Mouse (Mus musculus) gastrocnemius, postnatal 36 days (tissue): Measurements from ENCODE around the gene Ush1g. TPM values are rescaled to one million over a fixed set of nuclear protein-coding genes. Genes with fewer than 3 reads are reported as not detected.

ENCODE experiments used
- DNase-seq, 2 experiments: peaks; one replicate each; pipeline ENCODE4 v3.0.0; 2022
- intact Hi-C: fragments of 180-260 bp; cut with DNase I; formaldehyde crosslinking; loops from one replicate; pipeline ENCODE4 v1.15.1; 2025
- total RNA-seq, 2 experiments: library from RNA; stranded (reverse); gene quantifications; 2 replicates each; pipeline ENCODE4 v1.2.3; 2021

Ush1g gene
- total RNA-seq, 2 experiments from 2014 or later: 0.72 to 1.3 TPM

DNA sequence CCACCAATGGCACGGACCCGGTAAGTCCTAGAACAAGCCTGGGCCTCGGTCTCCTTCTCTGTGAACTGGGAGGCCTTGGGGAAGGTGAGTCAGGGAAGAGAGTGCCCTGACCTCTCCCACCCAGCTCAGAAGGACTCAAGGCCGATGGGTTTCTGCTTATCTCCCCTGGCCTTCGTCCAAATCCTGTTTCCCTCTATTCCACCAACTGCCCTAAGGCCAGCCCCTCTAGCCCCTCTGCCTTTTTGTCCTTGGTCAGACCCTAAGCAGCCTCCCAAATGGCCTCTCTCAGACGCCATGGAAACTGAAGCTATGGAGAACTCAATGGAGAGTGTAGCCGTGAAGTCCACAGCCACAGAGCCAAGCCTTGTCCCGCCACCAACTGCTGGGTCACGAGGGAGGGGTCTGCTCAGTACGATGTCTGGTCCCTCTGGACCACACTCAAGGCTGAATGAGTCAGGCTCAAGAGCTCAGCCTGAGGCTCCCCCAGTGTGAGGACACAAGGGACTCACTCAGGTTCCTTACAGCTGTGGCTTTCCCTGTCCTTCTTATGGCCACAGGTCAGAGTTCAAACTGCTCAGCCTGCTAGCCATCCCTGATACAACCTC, 48.8 kb downstream of the Ush1g start:
- DNase-seq: no peak
- intact Hi-C loops: no loop called here

DNA sequence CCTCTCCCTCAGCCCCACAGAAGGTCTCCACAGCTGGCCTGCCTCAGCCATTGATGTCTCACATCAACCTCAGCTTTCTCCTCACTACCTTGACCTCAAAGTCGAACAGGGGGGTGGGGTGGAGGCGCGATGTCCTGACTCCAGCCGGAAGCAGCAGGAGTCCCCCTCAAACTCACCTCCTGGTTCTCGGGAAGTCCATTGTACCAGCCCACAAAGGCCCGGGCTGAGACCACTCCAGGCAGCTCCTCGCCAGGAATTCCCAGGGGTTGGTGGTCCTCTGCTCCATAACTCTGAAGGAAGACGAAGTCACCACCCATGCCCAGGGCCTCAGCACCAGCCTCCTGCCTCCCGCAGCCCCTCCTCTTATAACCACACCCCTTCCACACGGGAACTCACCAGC, 50.4 kb downstream of the Ush1g start:
- intact Hi-C loops: loop anchor here (2.0 kb wide), 1 partner anchor 113 kb away; no protein-coding TSS in a partner anchor
- DNase-seq: no peak

DNA sequence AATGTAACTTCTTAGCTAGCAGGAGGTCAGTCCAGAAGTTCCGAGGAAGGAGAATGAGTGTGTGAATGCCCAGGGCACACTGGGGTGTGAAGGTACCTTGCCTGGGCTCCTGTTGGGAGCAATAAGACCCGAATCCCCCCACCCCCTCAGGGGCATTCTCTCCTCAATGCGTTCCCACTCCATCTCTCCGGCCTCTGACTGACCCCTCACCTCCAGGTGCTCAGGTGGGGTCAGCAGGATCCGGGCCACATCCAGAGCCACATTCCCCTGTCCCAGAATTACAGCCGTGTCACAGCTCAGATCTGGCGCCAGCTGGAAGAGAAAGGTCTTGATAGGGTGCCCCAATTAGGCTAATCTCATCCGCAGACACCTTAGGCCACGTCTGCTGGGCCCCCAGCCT, 50.8 kb downstream of the Ush1g start:
- no peak for DNase-seq
- intact Hi-C loops: loop anchor here (2.0 kb wide), 1 partner anchor 112 kb away; no protein-coding TSS in a partner anchor

DNA sequence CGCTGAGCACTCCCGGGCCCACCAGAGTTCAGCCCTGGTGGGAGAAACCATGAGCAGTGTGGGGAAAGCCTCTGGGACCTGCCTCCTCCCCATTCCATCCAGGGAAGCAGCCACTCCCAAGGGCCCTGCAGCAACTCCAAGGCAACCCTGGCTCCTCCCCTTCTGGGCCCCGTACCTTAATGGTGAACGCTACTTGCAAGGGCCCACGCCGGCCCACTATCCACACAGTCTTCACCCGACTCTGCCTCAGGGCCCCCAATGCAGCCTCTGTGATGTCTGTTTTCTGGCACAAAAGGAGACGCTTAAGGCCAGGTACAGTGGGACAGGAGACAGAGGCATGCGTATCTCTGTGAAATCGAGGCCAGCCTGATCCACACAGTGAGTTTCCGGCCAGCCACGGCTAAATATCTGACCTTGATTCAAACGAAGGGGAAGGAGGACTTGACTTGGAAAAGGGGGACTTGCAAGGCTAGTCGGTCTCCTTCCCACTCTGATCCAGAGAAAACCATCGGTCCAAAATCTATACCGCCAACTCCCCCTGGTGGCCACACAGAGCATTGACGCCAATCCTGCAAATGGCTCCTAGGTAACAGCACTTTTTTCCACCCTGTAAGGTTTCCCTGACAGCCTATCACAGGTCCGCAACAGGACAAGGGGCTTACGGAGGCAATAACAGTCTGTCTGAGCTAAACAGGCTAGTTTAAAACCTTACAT, 51.5 kb downstream of the Ush1g start:
- peak; percentile 67 to 68 for DNase-seq
- intact Hi-C loops: loop anchor here (2.0 kb wide), 1 partner anchor 112 kb away; no protein-coding TSS in a partner anchor

DNA sequence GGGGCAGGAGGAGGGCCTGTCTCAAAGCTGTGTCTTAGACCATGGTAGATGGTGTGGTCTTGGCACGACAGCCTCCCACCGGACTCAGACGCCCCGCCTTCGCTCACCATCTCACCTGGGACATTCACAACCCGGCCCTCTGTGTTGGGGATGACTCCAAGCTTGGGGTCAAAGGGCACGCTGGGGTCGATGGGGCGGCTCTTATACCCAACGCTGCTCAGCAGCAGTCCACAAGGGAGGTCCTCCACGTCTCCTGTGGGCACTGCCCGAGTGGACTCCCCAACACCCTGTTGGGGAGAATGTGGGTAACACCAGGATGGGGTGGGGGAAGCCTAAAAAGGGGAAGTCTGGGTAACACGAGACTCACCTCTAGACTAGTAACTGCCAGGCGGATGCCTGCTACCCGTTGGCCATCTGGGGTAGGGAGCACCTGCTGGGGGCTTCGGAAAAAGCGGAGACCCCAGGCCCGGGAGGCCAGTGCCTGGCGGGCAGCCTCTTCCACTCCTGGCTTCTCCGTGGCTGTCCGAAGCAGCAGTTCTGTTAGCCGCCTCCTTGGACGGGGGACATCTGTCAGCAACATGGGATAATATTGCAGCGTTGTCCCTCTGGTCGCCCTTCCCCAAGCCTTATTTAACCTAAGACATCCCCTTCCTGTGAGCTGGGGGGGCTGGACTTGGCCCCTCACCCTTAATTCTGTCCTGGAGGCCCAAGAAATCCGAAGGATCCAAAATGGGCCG, 52.3 kb downstream of the Ush1g start:
- no peak for DNase-seq
- intact Hi-C loops: loop anchor here (1.0 to 10.0 kb wide), 3 partner anchors 67 to 185 kb away; no protein-coding TSS in a partner anchor

DNA sequence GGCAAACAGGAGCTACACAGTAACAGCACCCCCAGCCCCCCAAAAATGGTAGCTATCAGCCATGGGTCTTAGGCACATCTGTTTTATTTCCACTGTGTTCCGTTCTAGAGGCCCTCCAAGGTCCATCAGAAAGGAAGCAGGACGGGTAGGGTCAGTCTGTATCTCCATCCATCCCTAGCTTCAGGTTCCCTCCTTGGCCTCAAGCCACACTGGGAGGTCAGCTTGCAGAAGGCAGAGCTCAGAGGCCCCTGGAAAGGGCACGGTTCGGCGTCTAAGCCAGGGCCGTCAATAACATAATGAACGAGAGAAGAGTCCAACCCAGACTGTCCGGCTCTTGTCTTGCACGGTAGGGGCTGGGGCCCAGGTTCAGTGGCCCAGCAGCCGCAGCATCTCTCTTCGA, 53.9 kb downstream of the Ush1g start:
- no peak for DNase-seq
- intact Hi-C loops: loop anchor here (10.0 kb wide), 1 partner anchor 183 kb away; no protein-coding TSS in a partner anchor

DNA sequence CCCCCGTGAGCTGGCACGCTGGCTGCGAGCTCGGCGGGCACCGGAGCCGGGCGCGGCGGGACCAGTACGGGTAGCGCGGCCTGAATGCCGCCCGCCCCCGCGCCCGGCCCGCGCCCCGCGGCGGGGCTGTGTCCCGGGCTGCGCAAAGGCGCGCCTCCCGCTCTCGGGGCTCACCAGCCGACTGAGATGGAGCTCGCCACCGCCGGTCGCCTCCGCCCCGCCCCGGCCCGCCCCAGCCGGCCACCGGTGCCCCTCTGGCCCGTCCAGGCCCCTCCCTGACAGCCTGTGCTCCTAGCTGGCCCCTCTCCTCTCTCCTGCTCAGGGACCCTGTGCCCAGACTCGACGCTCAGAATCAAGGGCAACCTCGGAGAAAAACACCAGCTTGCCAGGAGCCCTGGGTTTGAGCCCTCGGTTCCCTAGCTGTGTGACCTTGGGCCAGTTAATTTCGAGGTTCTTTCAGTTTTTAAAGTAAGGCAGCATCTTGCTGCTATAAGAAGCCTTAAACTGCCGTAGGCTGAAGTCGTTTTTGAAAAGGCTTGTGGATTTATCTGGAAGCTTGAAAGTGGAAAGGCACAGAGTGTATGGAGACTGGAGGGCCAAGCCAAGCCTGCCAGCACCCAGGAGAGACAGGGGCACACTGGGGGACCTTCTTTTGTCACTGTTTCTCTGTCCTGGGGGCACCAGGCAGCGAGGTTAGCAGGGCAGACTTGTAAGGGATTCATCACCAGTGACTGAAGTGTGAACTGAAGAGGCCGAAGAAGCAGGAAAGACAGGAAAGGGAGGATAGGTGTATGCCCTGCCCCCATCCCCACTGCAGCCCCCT, 54.6 kb downstream of the Ush1g start, which contains the start of gene Grin2c:
Gene Grin2c (minus strand): TSS at position 183 of the 823 bp plus-strand sequence.
- no peak for DNase-seq
- intact Hi-C loops: loop anchor here (10.0 kb wide), 1 partner anchor 182 kb away; no protein-coding TSS in a partner anchor

DNA sequence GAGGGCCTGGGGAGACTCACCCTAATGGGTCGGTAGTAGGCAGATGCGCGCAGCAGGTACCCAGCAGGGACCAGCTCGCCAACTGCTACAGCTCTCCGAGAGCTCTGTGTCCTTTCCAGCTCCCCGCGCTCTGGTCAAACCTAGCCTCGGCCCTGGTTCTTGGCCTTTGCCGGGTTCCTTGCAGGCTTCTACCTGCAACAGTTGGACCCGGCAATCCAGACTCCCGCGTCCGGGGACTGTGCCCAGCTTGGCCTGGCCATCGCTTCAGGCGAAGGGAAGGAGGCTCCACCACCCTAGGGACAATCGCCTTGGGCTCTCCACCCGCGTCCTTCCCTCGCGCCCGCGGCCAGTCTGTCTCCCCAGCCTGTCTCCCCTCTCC, 55.5 kb downstream of the Ush1g start:
- DNase-seq: no peak
- intact Hi-C loops: loop anchor here (10.0 kb wide), 1 partner anchor 182 kb away; no protein-coding TSS in a partner anchor

DNA sequence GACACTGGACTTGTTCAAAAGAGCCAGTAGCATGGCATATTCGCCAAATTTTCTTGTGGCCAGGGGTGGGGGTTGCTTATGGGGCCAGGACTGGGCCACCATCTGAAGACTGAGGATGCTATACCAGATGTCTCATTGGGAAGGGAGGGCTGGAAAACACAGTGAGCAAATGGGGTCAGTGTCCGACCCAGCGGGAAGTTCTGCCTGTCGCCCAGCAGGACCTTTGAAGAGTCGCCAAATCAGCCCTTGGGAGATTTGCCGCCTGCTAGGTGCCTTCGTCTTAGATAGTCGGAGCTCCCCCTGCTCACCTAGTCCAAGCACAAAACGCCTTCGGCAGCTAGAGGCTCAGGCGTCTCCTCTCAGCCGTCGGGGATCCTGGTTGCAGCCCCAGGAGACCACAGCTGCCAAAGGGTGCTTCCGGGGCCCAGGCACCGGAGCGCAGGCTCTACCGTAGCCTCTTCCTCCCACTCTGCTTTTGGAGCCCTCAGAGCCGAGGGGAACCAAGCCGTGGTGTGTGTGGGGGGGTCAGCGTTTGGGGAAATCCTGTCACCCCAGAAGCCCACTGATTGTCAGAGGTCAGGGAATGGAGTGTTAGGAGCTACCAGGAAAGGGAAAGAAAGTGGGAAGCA, 56.0 kb downstream of the Ush1g start:
- intact Hi-C loops: loop anchor here (1.0 to 10.0 kb wide), 2 partner anchors 64 to 181 kb away; no protein-coding TSS in a partner anchor
- DNase-seq: no peak

Other genes with a start within 250 kb of the Ush1g start
- under 1 TPM; 0.10 to 0.43 TPM for gene Rab37, start 230.6 kb downstream of the Ush1g start, total RNA-seq
- not detected for gene Cd300lf, start 188.0 kb downstream of the Ush1g start, total RNA-seq
- 1 to 10 TPM; 2.3 to 3.1 TPM for gene Slc9a3r1, start 158.7 kb downstream of the Ush1g start, total RNA-seq
- gene Tmem104, start 134.6 kb downstream of the Ush1g start, total RNA-seq: 1 to 10 TPM; 4.5 to 6.0 TPM
- 10 to 100 TPM; 10.6 to 12.9 TPM for gene Nat9, start 134.2 kb downstream of the Ush1g start, total RNA-seq
- not detected for gene Grin2c, start 54.8 kb downstream of the Ush1g start, total RNA-seq
- 1 to 10 TPM; 3.6 to 4.4 TPM for gene Fdxr, start 45.0 kb downstream of the Ush1g start, total RNA-seq
- gene Fads6, start 24.4 kb downstream of the Ush1g start, total RNA-seq: 1 to 10 TPM; 2.4 to 3.5 TPM
- gene Otop2, start 14.9 kb downstream of the Ush1g start, total RNA-seq: not detected
- gene Otop3, start 12.7 kb upstream of the Ush1g start, total RNA-seq: not detected
- gene Hid1, start 45.7 kb upstream of the Ush1g start, total RNA-seq: 1 to 10 TPM; 2.0 TPM
- 1 to 10 TPM; 2.1 to 2.6 TPM for gene Cdr2l, start 59.9 kb upstream of the Ush1g start, total RNA-seq
- 10 to 100 TPM; 86.7 to 98.5 TPM for gene Mrpl58, start 81.7 kb upstream of the Ush1g start, total RNA-seq
- 100 to 1,000 TPM; 770 to 834 TPM for gene Atp5h, start 97.9 kb upstream of the Ush1g start, total RNA-seq
- gene Kctd2, start 98.1 kb upstream of the Ush1g start, total RNA-seq: 10 to 100 TPM; 12.7 to 12.9 TPM
- not detected for gene Trim80, start 118.5 kb upstream of the Ush1g start, total RNA-seq
- gene Slc16a5, start 140.4 kb upstream of the Ush1g start, total RNA-seq: under 1 TPM in 1 of 2 experiments, not detected in 1; 0.61 TPM
- gene Armc7, start 153.6 kb upstream of the Ush1g start, total RNA-seq: 1 to 10 TPM in 1 of 2 experiments, under 1 TPM in 1; 0.89 to 1.2 TPM
- 1 to 10 TPM; 6.5 to 9.2 TPM for gene Nt5c, start 169.8 kb upstream of the Ush1g start, total RNA-seq
- gene Jpt1, start 192.3 kb upstream of the Ush1g start, total RNA-seq: 10 to 100 TPM; 34.6 to 48.3 TPM
- gene Sumo2, start 214.2 kb upstream of the Ush1g start, total RNA-seq: 100 to 1,000 TPM; 107 to 124 TPM
- 10 to 100 TPM; 15.8 to 20.8 TPM for gene Nup85, start 242.4 kb upstream of the Ush1g start, total RNA-seq